Mouse (Mus musculus) layer of hippocampus, adult 9-11 months (tissue): Measurements from ENCODE around the gene Ppp1r13b.

ENCODE experiments used
- DNase-seq: peaks from one replicate; pipeline ENCODE4 v3.0.0; 2022

Ppp1r13b gene

DNA sequence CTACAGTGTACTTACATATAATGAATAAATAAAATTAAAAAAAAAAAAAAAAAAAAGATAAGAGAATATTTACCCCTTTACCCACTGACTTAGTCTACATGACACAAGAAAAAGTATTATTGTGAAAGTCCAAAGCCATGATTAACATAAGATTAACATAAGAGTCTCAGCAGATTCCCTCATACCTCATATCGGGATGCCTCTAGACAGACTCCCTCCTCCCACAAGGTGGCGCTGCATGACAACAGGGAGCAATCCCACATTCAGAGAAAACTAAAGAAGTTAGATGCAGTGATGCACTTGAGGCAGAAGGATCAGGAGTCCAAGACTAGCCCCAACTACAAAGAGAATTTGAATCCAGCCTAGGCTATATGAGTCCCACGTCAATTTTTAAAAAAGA, 29.7 kb downstream of the Ppp1r13b start:
- DNase-seq = peak; percentile 60

DNA sequence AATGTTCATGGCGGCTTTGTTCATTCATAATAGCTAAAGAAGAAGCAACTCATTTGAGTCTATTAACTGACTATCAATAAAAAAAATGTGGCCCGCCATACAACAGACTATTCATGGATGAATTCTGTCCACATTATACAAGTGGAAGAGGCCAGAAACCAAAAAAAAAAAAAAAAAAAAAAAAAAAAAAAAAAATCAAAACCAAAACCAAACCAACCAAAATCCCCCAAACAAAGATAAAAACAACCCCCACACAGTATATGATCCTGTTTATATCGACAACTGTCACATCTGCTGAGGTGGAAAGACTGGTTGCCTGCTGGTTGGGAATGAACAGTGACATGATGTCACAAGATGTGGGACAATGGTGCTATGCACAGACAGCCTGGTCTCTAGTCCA, 32.4 kb downstream of the Ppp1r13b start:
- no peak for DNase-seq

DNA sequence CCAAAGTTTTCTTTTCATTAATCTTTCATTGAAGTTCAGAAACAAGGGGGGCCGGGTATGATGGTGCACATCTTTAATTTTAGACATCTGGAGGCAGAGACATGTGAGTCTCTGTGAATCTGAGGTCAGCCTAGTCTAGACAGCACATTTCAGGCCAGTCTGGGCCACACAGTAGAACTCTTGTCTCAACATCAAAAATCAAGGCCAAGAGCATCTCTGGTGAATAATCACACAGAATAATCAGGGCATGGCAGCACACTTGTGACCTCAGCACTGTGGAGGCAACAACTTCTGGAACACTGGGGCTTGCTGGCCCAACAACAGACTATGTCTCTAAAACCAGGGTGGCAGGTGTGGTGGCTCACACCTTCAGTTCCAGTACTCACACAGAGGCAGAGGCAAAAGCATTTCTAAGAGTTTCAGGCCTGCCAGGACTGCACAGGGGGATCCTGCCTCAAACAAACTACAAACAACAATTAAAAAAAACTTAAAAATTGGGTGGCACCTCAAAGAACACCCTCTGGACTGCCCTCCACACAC, 33.2 kb downstream of the Ppp1r13b start:
- no peak for DNase-seq

DNA sequence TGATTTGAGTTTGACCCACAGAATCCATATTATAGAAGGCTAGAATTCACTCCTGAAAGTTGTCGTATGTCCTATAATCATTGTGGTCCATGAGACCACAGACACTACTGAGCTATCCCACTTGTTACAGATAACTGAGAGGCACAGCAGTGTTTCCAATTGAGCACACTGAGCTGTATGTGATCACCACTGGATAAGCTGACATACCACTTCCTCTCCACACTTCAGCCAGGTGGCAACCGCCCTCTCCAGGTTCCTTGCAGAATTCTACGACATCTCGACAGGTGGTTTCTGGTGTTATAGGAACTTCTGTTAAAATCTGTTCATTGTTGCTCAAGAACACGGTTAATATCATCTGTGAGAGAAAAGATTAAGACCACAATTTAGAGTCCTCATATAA, 35.8 kb downstream of the Ppp1r13b start:
- DNase-seq = no peak

DNA sequence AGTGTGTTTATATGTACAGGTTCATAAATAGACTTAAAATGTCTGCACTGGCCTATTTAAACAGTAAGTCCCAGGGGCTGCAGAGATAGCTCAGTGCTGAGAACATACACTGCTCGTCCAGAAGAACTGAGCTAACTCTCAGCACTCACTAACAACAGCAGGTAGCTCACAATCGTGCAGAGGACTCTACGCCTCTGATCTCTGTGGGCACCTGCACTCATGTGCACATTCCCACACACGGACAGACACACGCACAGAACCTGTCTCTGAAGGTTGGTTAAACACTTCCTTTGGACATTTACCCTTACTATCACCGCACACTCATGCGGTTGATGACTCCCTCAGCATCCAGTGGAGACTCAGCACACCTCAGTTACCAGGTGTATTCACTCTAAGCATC, 37.1 kb downstream of the Ppp1r13b start:
- DNase-seq = no peak

DNA sequence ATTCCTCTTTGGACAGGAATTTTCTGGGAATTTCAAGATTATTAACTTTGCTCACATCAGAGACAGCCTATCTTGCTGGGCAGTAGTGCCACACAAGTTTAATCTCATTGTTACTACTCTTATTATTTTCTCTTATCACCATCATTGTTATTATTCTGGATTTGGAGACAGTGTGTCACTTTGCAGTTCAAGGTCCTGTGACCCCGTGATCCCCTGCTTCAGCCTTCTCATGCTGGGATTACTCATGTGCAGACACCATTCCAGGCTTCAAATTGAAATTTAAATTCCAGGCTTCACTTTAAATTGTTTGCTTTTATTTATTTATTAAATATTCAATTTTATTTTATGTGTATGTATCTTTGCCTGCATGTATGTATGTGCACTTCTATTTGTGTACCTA, 38.1 kb downstream of the Ppp1r13b start:
- no peak for DNase-seq

DNA sequence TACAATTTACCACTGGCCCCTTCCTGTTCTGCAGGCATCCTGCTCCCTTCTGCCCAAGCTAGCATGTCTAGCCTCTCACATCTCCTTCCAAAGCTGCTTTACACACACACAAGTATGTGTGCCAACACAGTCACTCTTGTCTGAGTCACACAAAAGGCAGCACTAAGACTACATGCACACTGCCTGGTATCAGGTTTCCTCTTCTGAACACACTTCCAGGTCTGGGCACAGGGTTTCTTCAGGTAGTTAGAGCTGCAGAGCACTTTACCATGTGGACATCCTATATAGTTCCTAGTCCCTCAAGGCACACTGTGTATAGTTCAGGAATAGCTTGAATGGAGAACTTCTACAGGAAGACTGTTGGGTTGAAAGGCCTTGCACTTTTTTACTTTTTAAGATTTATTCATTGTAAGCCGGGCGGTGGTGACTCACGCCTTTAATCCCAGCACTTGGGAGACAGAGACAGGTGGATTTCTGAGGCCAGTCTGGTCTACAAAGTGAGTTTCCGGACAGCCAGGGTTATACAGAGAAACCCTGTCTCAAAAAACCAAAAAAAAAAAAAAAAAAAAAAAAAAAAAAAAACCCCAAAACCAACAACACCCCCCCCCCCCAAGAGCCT, 43.6 kb downstream of the Ppp1r13b start:
- no peak for DNase-seq

DNA sequence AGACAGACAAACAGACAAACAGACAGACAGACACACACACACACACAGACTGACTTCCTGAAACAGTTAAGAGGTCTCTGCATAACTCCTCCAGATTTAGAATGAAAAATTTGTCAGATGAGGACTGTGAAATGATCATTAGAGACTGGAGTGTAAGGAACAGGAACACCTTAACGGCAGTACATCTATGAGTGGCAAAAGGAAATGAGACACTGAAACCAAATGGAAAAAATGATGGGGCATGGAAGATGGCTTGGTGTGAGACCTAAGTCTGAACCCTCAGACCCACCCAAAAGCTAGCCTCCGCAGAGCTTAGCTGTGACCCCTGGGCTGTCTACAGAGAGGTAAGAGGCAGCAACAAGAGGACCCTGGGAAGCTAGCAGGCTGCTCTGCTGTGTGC, 52.5 kb downstream of the Ppp1r13b start:
- DNase-seq = no peak

DNA sequence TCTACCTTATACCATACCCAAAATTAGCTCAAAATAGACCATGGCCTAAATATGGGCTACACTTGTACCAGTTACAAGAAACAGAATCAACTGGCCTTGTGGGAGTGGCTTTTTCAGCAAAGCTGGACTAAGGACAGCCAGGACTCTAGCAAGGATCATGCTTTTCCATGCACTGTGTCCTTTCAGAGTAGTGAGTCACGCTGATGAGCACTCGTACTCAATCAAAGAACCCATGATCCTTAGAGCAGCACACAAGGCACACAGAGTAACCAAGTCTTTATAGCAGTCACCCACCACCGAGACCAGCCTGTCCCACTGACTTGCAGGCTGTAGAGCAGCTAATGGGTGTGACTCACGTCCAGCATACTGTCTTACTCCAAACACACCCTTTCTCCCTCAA, 54.4 kb downstream of the Ppp1r13b start:
- no peak for DNase-seq

DNA sequence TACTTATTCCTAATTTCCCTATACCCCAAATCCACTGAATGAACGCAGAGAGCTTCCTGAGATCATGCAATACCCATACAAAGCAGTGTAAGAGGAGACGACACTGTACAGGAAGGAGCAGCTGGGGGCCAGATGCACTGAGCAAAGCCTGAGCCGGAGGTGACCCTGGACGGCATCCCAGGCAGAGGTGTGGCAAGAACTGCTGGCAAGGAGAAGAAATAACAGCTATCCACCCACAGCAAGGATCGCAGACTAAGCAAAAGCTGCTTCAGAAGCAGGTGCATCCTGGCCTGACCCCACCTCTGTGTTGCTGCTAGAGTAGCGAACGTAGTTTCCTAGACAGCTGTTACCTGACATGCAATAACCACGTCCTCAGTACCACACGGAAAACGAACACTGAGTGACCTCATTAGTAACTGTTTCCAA, 54.9 kb downstream of the Ppp1r13b start:
- no peak for DNase-seq

DNA sequence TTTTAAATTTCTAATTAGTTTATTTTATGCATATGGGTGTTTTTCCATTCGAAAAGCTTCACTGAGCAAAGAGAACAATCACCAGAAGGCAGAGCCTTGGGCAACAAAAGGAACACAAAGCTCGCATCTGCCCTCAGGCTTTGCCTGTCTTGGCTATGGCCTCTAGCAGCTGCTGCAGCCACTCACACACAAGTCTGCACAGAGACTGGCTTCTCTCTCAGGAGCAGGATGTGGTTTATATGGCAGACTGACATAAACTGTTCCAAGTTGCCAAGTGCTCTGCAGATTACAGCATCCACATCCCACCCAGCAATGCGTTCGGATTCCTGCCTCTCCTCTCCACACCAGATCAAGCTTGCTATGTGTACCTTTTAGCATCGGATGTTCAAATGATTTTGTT, 56.2 kb downstream of the Ppp1r13b start:
- DNase-seq = peak; percentile 48

DNA sequence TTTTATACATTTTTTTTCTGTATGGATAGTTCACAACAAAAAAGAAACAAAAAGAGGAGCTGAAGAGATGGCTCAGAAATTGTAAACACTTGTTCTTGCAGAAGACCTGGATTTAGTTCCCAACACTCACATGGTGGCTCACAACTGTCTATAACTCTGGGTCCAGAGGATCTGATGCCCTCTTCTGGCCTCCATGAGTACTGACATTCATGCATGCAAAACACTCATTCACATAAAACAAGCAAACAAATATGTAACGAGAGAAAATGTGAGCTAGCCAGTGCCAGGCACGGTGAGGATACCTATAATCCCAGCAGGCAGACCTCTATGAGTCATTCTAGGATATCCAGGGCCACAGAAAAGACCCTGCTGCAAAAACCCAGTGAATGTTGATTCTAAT, 56.7 kb downstream of the Ppp1r13b start:
- DNase-seq = no peak

DNA sequence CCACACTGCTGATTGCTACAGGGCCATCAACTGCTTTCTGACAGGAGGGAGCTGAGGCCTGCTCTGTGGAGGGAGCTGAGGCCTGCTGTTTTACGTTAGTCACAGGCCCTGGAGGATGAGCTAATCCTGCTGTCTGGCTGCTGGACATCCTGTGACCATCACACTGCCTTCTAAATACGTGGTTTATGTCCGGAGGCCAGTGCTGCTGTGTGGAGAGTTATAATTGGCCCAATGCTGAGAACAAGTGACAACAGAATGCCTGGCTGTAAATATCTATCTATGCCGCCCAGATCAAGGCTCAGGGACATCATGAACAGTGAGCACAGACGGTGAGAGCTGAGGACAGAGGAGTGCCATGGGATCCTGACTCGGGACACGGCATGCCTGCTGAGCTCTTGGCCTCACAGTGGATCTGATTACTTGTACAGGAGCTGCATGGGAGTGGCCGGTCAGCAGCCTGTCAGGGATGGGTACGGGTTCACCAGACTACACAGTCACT, 59.6 kb downstream of the Ppp1r13b start:
- DNase-seq = peak; percentile 75

DNA sequence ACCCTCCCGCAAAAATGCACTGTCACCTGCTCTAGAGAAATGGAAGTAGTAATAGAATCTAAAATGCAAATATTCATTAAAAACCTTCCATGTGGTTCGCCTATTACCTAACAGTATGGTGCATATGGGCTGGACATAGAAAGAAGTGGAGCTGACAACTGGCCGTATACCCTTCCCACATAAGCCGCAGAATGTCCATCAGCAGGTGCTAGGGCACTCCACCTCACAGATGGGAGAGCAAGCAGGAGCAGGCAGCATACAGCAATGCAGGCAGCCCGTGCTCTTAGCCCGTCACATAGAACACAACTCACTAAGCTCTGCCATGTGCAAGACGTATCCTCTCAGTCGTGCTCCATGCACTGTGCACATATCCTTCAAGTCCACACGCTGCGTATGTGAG, 61.1 kb downstream of the Ppp1r13b start:
- no peak for DNase-seq

DNA sequence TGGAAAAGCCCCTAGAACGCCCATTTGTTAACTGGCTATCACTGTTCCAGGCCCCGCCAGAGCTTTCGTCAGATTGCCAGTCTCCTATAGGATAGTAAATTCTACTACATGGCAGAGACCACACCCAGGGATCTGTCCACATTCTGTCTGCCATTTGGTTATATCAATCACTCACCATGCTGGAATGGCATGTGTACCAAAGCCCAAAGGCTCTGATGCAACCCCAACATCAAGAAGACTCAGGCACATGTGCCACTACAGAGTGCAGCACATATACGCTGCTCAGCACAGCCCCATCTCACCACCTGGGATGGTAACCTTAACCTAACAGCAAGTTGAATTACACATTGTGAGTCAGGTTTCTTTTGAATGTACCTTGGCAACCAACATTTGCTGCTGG, 62.0 kb downstream of the Ppp1r13b start:
- no peak for DNase-seq

DNA sequence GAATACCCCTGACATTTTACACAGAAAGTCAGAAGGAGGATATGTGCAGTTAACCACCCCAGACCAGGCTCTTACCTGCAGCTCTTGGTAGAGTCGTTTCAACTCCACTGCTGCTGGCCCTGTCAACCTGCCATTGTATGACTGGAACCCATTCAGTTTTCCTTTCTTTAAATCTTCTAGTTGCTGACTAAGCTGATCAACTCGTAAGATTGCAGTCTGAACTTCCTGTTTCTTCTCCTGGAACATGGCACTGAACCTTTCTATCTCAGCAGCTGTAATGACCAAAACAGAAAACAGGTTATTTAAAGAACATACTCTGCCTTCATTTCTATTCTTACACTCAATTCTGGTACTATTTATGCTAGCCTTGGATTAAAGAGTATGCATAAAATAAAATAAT, 64.4 kb downstream of the Ppp1r13b start:
- no peak for DNase-seq

DNA sequence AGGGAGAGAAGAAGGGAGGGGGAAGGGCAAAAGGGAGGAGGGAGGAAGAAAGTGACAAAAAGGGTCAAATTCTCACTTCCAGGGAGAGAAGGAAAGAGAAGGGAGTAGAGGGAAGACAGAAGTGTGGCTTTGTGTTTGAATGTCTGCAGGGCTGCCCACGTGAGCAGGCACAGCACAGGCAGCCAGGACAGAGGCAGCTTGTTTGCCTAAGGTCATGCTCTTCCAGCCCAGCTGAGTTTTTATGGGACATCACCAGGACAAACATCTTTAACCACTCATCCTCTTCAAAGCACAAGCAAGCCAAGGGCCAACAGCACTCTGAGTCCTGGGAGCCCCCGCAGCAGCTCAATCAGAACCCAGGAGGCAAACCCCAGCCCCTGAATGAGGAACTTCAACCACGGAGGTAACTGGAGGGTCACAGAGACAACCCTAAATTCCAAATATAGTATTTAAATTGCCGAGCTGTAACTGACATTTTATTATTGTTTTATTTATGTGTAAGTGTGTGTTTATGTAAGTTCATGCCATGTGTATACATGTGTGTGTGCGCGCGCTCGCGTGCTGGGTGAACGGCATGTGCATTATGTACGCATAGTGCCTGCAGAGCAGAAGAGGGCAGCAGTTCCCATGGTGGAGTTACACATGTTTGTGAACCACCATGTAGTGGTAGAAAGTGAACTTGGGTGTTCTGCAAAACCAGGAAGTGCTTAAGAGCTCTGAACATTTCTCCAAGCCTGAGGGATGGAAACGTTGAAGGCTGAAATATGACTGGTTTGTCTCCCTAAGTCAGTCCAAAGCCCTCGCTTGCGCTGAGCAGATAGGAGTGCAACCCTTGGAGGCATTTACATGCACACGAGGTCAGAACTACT, 65.1 kb downstream of the Ppp1r13b start:
- no peak for DNase-seq

DNA sequence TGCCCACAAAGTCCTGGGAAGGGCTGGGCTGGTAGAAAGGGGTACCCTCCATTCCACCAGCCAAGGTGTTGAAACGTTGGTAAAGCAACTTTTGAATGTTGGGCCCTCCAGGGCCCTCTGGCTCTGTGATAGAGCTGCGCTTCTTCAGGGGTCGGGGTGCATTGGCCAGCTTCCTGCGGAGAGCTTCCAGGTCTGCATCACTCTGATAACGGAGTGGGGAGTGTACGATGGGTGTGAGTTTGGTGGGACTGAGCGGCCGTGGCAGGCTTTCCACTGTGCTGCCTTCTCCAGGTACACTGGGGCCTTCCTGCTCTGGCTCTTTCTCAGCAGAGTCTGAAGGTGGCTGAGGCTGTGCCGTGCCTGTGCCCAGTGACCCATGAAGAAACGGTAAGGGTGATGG, 74.5 kb downstream of the Ppp1r13b start:
- no peak for DNase-seq

DNA sequence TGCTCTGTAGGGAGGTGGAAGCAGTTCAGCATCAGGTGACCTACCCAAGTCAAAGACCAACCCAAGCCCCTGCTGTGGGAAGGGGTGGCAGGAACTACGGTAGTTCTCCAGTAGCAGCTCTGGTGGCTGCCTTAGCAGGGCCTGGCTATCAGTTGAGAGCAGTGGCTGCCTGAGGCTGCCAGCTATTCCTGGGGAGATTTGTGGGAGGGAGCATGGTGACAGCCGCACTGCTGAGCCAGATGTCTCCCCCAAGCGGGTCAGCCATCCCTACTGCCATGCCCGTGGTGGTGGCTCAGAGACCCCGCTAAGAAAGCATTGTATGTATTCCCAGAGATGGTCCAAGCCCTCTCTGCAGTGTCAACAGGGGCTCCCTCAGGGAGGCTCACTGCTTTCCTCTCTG, 75.3 kb downstream of the Ppp1r13b start:
- no peak for DNase-seq

DNA sequence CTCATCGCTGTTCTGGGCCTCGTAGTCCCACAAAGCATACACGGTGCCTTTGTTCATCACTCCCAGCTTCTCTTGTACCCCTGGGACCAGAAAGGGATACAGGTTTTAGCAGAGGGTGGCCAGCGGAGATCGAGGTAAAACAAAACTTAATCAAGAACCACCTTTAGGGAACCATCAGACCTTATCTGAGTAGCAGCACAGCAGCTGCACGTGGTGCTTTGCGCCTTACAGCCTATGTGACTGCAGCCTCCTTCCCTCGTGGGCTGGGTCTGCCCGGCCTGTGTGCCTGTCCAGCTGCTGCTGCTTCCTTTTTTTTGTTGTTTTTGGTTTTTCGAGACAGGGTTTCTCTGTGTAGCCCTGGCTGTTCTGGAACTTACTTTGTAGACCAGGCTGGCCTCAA, 77.5 kb downstream of the Ppp1r13b start:
- DNase-seq = no peak

DNA sequence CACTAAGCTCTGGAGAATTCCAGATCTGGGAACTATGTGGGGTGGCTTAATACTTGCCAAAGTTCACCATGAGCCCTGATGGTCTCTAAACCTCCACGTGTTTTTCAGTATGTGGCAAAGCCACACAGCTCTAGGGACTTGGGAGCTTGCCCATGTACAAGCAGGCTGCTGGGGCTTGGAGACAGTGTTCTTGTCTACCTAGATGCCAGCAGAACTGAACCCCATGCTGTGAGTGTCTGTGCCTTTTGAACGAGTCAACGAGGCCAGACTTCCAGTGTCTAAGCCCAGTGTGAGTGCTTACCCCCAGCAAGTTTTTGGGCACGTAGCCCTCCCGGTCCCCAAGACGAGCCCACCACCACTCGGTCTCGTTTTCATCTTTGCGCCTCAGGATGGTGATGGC, 78.0 kb downstream of the Ppp1r13b start:
- no peak for DNase-seq

DNA sequence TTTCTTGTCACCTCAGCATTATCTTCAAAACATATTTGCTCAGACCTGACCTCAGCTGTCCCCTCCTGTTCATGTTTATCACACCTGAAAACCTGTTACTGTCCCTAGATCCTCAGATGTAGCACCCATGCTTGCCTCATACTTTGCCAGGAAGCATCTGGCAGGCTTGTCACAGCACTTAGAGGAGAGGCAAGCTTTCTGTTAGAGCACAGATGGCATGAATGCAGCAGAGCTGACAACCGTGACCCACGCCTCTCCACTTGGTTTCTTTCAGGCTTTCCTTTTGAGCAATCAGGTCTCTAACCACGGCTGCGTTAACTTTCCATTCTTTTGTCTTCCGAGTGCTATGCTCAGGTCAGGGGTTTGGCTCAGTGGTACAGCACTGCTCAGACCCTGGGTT, 78.5 kb downstream of the Ppp1r13b start:
- no peak for DNase-seq

DNA sequence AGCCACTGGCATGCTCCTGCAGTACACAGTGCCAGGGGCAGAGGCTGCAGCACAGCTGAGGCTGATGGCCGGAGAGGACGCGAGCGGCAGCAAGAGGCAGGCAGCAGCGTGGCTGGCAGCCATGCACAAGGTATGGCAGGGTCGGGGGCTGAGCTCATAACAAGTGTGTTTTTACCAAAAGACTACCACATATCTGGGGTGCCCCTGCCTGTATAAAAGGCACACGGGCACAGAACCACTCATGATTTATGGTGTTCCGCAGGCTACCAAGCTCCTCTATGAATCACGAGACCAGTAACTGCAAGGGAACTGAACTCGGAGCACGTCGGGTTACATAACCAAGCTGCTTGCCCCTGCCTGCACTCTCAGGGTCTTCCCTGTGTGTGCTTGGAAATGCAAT, 80.4 kb downstream of the Ppp1r13b start:
- DNase-seq = no peak

DNA sequence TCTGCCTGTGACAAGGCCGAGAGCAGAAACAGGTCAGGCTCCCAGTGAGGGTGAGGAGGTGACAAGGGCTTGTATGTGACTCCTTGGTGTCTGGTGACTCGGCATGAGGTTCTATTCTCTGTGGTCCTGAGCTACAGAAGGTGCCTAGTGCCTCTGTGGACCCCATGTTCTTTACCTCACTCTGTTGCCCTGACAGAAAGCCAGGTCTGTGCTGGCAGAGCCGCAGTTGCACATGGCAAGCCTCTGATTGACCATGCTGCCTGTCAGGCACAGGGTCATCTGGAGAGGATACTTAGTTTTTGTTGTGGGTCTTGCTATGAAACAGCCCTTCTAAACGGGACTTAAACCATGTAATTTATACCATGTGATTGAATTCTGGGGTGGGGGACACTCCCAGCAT, 86.0 kb downstream of the Ppp1r13b start:
- DNase-seq = no peak
